Comparison of ENCODE assay signal across 9 mouse cellular contexts in genomic region chr8:84774473-84774911, GRCm38 (mm10). TPM values are rescaled to one million over a fixed set of nuclear protein-coding genes. Genes with fewer than 3 reads are reported as not detected.
DNase-seq lines count a peak whose midpoint lies in the region; ATAC-seq and TF ChIP-seq lines count a peak whose summit lies in the region.
"Had no signal": no experiment of that assay in that cellular context is flagged by ENCODE, and none has a peak within 500 bp of the region (broad histone marks: within the 10 kb centered on the region; RNA-seq: fewer than 3 reads in every experiment).

No protein-coding gene starts in this region.

- intact Hi-C loops in left cerebral cortex, postnatal 25 days (cut with DNase I), result loop anchor here (2.0 kb wide), 1 partner anchor 20 kb away; no protein-coding TSS in a partner anchor

- TF ChIP-seq POLR2A in brain, embryonic 14.5 days (IDR thresholded peaks at IDR 0.05; ENCODE audit: borderline replicate concordance, extremely low read depth, insufficient read depth, insufficient read length, poor library complexity, severe bottlenecking), result no peak

- H3K9ac ChIP-seq in forebrain, embryonic 16.5 days (replicated peaks; ENCODE audit: low read depth, low read length), result peak overlapping the region; percentile 65
- H3K9ac ChIP-seq in hindbrain, embryonic 15.5 days, result no peak overlapping the region

- no peak for TF ChIP-seq CTCF in brain, embryonic 14.5 days (IDR thresholded peaks at IDR 0.05; ENCODE audit: borderline replicate concordance, extremely low read depth, insufficient read depth, insufficient read length)

- H3K36me3 ChIP-seq in forebrain, embryonic 16.5 days (ENCODE audit: control insufficient read depth, insufficient read depth), result no peaks in the 10 kb centered on the region
- no peaks in the 10 kb centered on the region for H3K36me3 ChIP-seq in hindbrain, embryonic 15.5 days
- no peaks in the 10 kb centered on the region for H3K36me3 ChIP-seq in midbrain, embryonic 10.5 days

- peak; percentile 53 to 77 for DNase-seq in left cerebral cortex, postnatal 25 days (ENCODE audit: low spot score in 2 of 2)
- DNase-seq in left cerebral cortex, adult 11 months (ENCODE audit: low spot score), result no peak
- DNase-seq in brain, embryonic 14.5 days (ENCODE audit: low read depth), result peak; percentile 96
- peak; percentile 32 for DNase-seq in midbrain, embryonic 10.5 days (ENCODE audit: low spot score)
- DNase-seq in testis, postnatal 14 days (ENCODE audit: low spot score), result peak; percentile 65
- DNase-seq in thymus, postnatal 0 days (ENCODE audit: low spot score), result no peak

- WGBS in forebrain, embryonic 16.5 days, result 1% methylated on average over 10 of the region's 10 CpGs
- 3% methylated on average over 10 of the region's 10 CpGs for WGBS in hindbrain, embryonic 15.5 days
- WGBS in midbrain, embryonic 10.5 days, result under 1% methylated on average over 10 of the region's 10 CpGs

- H3K4me2 ChIP-seq in forebrain, embryonic 16.5 days (ENCODE audit: low read length), result peak overlapping the region; percentile 81
- peak overlapping the region; percentile 48 for H3K4me2 ChIP-seq in hindbrain, embryonic 15.5 days

- peak overlapping the region; percentile 99 for H3K27ac ChIP-seq in forebrain, embryonic 16.5 days (ENCODE audit: low read length)
- peak overlapping the region; percentile 83 for H3K27ac ChIP-seq in hindbrain, embryonic 15.5 days (replicated peaks)
- H3K27ac ChIP-seq in midbrain, embryonic 10.5 days (replicated peaks), result no peak overlapping the region

- H3K9me3 ChIP-seq in forebrain, embryonic 16.5 days (ENCODE audit: control insufficient read depth, low read length), result no peaks in the 10 kb centered on the region
- H3K9me3 ChIP-seq in hindbrain, embryonic 15.5 days, result no peaks in the 10 kb centered on the region
- no peaks in the 10 kb centered on the region for H3K9me3 ChIP-seq in midbrain, embryonic 10.5 days (replicated peaks)

- peaks cover 57% of the 10 kb centered on the region for H3K4me1 ChIP-seq in forebrain, embryonic 16.5 days (replicated peaks; ENCODE audit: control insufficient read depth, insufficient read depth, low read length)
- peaks cover 62% of the 10 kb centered on the region for H3K4me1 ChIP-seq in hindbrain, embryonic 15.5 days (replicated peaks)
- H3K4me1 ChIP-seq in midbrain, embryonic 10.5 days, result peaks cover 31% of the 10 kb centered on the region

- peak; percentile 63 for ATAC-seq in forebrain, embryonic 16.5 days
- ATAC-seq in hindbrain, embryonic 15.5 days (ENCODE audit: low FRiP score, low read depth), result peak; percentile 75

- H3K27me3 ChIP-seq in forebrain, embryonic 16.5 days (replicated peaks; ENCODE audit: control insufficient read depth, insufficient read depth, low read length), result 0 out of 2 replicates have a peak, but pooled peaks cover 2% of the 10 kb centered on the region
- peaks cover 62% of the 10 kb centered on the region for H3K27me3 ChIP-seq in hindbrain, embryonic 15.5 days
- peaks cover 100% of the 10 kb centered on the region for H3K27me3 ChIP-seq in midbrain, embryonic 10.5 days (ENCODE audit: low read depth, poor library complexity, severe bottlenecking)

- peak overlapping the region; percentile 49 for H3K4me3 ChIP-seq in forebrain, embryonic 16.5 days (replicated peaks; ENCODE audit: low read length)
- H3K4me3 ChIP-seq in hindbrain, embryonic 15.5 days, result peak overlapping the region; percentile 12; the same call in 1 of the 2 replicates
- H3K4me3 ChIP-seq in midbrain, embryonic 10.5 days, result no peak overlapping the region

RNA-seq across cellular contexts. Expression of gene Nfix, which starts 25.7 kb away (rescaled TPM):
- 100 to 1,000 TPM; 273 to 322 TPM for total RNA-seq in left cerebral cortex, postnatal 25 days (2021)
- polyA plus RNA-seq in brain, embryonic 14.5 days (2012; rRNA removed), result 34.0 and 46.8 TPM in 2 replicates
- polyA plus RNA-seq in forebrain, embryonic 16.5 days (2015; fragmentation: Nextera tagmentation; extraction: Ambion mirVana), result 440 and 546 TPM in 2 replicates
- polyA plus RNA-seq in hindbrain, embryonic 15.5 days (2015; fragmentation: Nextera tagmentation; extraction: Ambion mirVana), result 71.2 and 87.6 TPM in 2 replicates
- polyA plus RNA-seq in midbrain, embryonic 10.5 days (2016; fragmentation: Nextera tagmentation; extraction: Ambion mirVana), result 0.49 and 1.2 TPM in 2 replicates
- 7.2 and 11.7 TPM in 2 replicates for polyA plus RNA-seq in thymus, postnatal 0 days (2015; fragmentation: Nextera tagmentation; extraction: Ambion mirVana)

RNA-seq across cellular contexts. Expression of gene Dand5, which starts 48.1 kb away (rescaled TPM):
- 1 to 10 TPM; 8.3 to 9.5 TPM for total RNA-seq in left cerebral cortex, postnatal 25 days (2021)
- polyA plus RNA-seq in brain, embryonic 14.5 days (2012; rRNA removed), result 8.0 and 8.9 TPM in 2 replicates
- 8.2 and 8.7 TPM in 2 replicates for polyA plus RNA-seq in forebrain, embryonic 16.5 days (2015; fragmentation: Nextera tagmentation; extraction: Ambion mirVana)
- 14.0 and 15.1 TPM in 2 replicates for polyA plus RNA-seq in hindbrain, embryonic 15.5 days (2015; fragmentation: Nextera tagmentation; extraction: Ambion mirVana)
- polyA plus RNA-seq in midbrain, embryonic 10.5 days (2016; fragmentation: Nextera tagmentation; extraction: Ambion mirVana), result 2.9 and 5.3 TPM in 2 replicates
- polyA plus RNA-seq in thymus, postnatal 0 days (2015; fragmentation: Nextera tagmentation; extraction: Ambion mirVana), result 4.0 and 4.4 TPM in 2 replicates

RNA-seq across cellular contexts. Expression of gene G430095P16Rik, which starts 51.7 kb away (rescaled TPM):
- under 1 TPM in 1 of 2 experiments, not detected in 1; 0.71 TPM for total RNA-seq in left cerebral cortex, postnatal 25 days (2021)
- polyA plus RNA-seq in brain, embryonic 14.5 days (2012; rRNA removed), result 0.92 and 1.5 TPM in 2 replicates
- 2.0 and 2.2 TPM in 2 replicates for polyA plus RNA-seq in forebrain, embryonic 16.5 days (2015; fragmentation: Nextera tagmentation; extraction: Ambion mirVana)
- 1.2 and 1.7 TPM in 2 replicates for polyA plus RNA-seq in hindbrain, embryonic 15.5 days (2015; fragmentation: Nextera tagmentation; extraction: Ambion mirVana)
- polyA plus RNA-seq in midbrain, embryonic 10.5 days (2016; fragmentation: Nextera tagmentation; extraction: Ambion mirVana), result 1.1 and 1.4 TPM in 2 replicates
- 2.4 and 3.6 TPM in 2 replicates for polyA plus RNA-seq in thymus, postnatal 0 days (2015; fragmentation: Nextera tagmentation; extraction: Ambion mirVana)
- total RNA-seq: left cerebral cortex, postnatal 14 days had no signal

RNA-seq across cellular contexts. Expression of gene Gadd45gip1, which starts 56.8 kb away (rescaled TPM):
- 10 to 100 TPM; 23.4 to 24.7 TPM for total RNA-seq in left cerebral cortex, postnatal 25 days (2021)
- 30.1 and 39.2 TPM in 2 replicates for polyA plus RNA-seq in brain, embryonic 14.5 days (2012; rRNA removed)
- 31.3 and 34.3 TPM in 2 replicates for polyA plus RNA-seq in forebrain, embryonic 16.5 days (2015; fragmentation: Nextera tagmentation; extraction: Ambion mirVana)
- polyA plus RNA-seq in hindbrain, embryonic 15.5 days (2015; fragmentation: Nextera tagmentation; extraction: Ambion mirVana), result 39.7 and 40.6 TPM in 2 replicates
- 46.3 and 47.2 TPM in 2 replicates for polyA plus RNA-seq in midbrain, embryonic 10.5 days (2016; fragmentation: Nextera tagmentation; extraction: Ambion mirVana)
- 56.4 and 57.4 TPM in 2 replicates for polyA plus RNA-seq in thymus, postnatal 0 days (2015; fragmentation: Nextera tagmentation; extraction: Ambion mirVana)

Comparison
In these comparisons a context has a peak if more than half of its experiments do, and no peak if none do; other contexts are left out.
1. DNase-seq: peak in left cerebral cortex, postnatal 25 days (2 of 2), brain, embryonic 14.5 days (single experiment), midbrain, embryonic 10.5 days (single experiment) and testis, postnatal 14 days (single experiment); none in left cerebral cortex, adult 11 months (single experiment) and thymus, postnatal 0 days (single experiment).